Mouse (Mus musculus) heart, postnatal 14 days (tissue): ENCODE measurements around the gene Agap1. TPM values are rescaled to one million over a fixed set of nuclear protein-coding genes. Genes with fewer than 3 reads are reported as not detected.

Experiments used
- DNase-seq, 2 experiments: peaks; one replicate each; pipeline ENCODE4 v3.0.0; 2021 to 2022
- intact Hi-C: fragments of 180-260 bp; cut with DNase I; formaldehyde crosslinking; loops from one replicate; pipeline ENCODE4 v1.15.1; 2025
- long read RNA-seq, 2 experiments: library from polyadenylated mRNA; stranded (forward); transcript quantifications; one replicate each; pipeline ENCODE4 v2.0.0; 2021
- total RNA-seq, 2 experiments: library from RNA; stranded (reverse); gene quantifications; 2 replicates each; pipeline ENCODE4 v1.2.3; 2021

Agap1 gene
- total RNA-seq, result 10 to 100 TPM; 47.7 to 49.8 TPM
- long read RNA-seq, experiment 1, full-length matches to known transcripts, result 4 of 17 reads
- long read RNA-seq, experiment 1, partial matches to known transcripts, result 1 of 17 reads
- long read RNA-seq, experiment 1, other reads (novel, unspliced or antisense), result 12 of 17 reads
- long read RNA-seq, experiment 2, full-length matches to known transcripts, result 5 of 15 reads
- long read RNA-seq, experiment 2, partial matches to known transcripts, result 0 of 15 reads
- long read RNA-seq, experiment 2, other reads (novel, unspliced or antisense), result 10 of 15 reads

- peak; percentile 97 to 98 for DNase-seq
- intact Hi-C loops, result loop anchor here (1.0 to 10.0 kb wide), 3 partner anchors 70 to 220 kb away; no protein-coding TSS in a partner anchor
These were observed at the start of gene Agap1 for GRCm38 (mm10) chr1:89454196-89455123. Agap1 (plus strand) TSS chr1:89454806.

DNA sequence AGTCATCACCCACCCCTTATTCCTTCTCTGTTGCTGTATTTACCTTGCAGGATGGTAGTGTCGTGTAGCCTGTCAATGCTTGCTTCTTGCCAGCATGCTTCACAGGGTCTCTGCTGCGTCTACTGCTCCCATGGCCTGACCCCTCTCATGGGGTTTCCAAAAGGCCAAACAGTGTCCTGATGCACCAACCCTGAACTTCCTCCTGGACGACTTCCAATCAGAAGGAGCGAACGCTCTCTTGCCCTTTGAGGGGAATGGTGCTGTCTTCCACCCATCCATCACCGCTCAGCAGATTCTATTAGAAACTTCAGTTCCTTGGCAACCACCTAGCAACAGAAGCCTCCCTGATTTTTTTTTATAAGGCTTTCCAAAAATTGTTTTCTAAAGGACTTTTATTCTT is 48.6 kb upstream of the Agap1 start:
- intact Hi-C loops, result no loop called here

DNA sequence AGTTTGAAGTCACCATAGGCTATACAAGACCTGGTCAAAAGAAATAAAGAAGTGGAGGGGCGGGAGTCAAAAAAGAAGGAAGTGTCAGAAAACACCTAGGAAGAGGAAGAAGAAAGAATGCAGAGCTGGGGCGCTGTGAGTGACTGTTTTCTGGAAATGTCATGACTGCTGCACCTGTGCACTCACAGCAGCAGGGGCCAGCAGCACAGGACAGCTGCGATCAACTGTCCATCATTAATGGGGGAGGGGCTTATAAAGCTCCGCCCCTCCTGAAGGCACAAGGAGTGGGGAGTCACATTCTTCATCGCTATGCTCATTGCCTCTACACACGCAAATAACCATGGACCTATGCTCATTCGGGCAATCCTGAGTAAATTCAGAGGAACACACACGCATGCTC is 46.6 kb upstream of the Agap1 start:
- DNase-seq, result no peak
- intact Hi-C loops, result no loop called here

More for the DNA sequence above, 48.6 kb upstream of the Agap1 start:
- DNase-seq, result no peak

- no peak for DNase-seq
- intact Hi-C loops, result no loop called here
These were observed 41.5 kb upstream of the Agap1 start for GRCm38 (mm10) chr1:89413122-89413521.

DNA sequence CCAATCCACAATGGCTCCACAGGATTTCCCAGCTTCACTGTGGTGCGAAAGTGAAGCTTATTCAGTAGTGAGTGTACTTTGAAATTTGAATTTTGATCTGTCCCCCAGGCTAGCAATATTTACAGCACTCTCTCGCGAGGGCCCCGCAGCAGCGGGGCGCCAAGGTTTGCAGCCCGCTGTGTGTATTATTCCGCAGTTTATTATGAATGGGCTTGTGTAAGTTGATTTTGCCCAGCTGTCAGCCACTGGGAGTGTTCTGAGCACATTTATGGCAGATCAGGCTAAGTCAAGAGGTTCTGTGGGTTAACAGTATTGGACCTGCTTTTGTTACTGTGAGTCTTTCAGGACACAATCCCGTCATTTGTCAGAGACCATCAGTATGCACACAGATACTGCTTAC is 40.0 kb upstream of the Agap1 start:
- intact Hi-C loops, result no loop called here
- DNase-seq, result no peak

DNA sequence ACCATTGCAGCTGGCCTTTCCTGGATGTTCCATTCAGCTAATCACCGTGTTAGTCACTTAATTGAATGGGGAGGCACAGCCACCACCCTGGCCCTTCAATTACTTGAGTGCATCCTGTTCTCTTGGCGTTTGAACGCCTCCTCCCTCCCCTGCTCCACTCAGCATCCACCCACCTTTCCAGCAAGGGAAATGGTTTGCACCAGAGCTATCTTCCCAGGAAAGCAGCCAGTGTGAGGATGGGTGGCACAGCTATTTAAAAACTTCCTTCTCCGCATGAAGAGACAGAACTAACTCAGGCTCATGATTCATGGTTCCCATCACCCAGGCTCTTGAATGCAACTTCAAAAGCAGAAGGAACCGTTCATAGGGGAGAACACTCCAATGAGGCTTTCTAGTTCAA is 37.7 kb upstream of the Agap1 start:
- DNase-seq, result no peak
- intact Hi-C loops, result no loop called here

DNA sequence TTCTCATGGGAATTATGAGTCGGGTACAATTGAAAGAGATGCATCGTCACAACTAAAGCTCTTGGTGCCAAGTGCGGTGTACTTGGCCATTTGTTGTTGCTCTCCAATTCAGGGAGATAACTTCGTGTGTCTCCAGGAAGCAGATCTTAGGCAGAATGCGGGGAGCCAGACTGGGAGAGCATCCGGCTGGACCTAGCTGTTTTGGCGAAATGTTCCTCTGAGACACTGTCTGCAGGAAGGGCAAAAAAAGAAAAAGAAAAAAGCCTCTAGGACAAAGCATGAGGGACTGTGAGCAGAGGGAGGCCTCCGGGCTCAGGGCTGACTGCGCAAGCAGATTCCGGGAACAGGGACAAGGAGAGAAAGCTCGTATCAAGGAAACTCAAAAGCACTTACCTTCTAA is 34.0 kb upstream of the Agap1 start:
- intact Hi-C loops, result no loop called here
- DNase-seq, result no peak

GRCm38 (mm10) chr1:89421401-89421800 is 33.2 kb upstream of the Agap1 start:
- intact Hi-C loops, result no loop called here
- peak in 1 of 2 experiments; percentile 37 for DNase-seq

DNA sequence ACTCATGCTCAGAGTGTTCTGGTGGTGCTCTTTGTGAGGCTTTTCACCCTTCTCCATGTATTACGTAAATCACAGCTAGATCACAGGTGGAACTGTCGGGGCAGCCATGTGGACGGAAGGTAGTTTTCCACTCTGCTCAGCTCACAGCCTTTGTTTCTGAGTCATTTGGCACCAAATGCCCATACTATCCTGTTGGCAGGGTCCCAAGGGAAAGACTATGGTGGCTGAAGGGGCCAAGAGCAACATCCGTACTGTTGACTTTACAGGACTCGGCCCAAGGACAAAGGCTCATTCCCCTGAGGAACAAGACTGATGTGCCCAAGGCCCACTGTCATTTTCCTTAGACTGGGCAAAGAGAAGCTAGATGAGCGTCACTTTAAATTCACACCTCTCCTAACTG is 30.0 kb upstream of the Agap1 start:
- intact Hi-C loops, result no loop called here
- peak in 1 of 2 experiments; percentile 23 for DNase-seq

- intact Hi-C loops, result no loop called here
- DNase-seq, result no peak
These were observed 28.5 kb upstream of the Agap1 start for GRCm38 (mm10) chr1:89426137-89426536.

- DNase-seq, result no peak
- intact Hi-C loops, result no loop called here
These were observed 25.9 kb upstream of the Agap1 start for GRCm38 (mm10) chr1:89428671-89429070.

- intact Hi-C loops, result no loop called here
- DNase-seq, result no peak
These were observed 24.5 kb upstream of the Agap1 start for GRCm38 (mm10) chr1:89429946-89430640.

GRCm38 (mm10) chr1:89439351-89439750 is 15.3 kb upstream of the Agap1 start:
- intact Hi-C loops, result no loop called here
- DNase-seq, result no peak

DNA sequence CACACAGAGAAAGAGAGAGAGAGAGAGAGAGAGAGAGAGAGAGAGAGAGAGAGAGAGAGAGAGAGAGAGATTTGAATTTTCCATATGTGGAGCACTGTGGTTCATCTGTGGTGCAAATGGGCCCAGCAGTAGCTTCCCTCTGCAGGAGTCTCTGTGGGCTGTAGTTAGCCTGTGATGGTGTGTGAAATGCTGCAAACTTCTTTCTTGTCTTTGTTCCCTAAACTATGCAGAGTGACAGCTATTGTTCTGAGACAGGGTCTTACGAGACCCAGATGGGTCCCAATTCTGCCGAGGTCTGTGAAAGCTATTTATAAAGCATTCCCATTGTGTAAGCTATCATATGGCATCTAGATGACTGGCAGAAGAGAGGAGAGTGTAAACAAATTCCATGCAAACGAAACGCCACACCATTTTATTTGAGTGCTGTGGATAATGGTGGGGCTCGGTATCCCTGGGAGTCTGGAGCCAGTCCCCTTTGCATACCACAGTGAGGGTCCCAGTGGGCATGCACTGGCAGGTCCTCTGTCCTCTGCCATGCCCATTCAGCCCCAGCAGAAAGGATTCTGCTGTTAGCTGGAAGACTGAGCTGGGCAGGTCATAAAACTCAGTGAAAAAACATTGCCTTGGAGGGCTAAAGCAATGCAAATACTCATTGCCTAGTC is 13.2 kb upstream of the Agap1 start:
- intact Hi-C loops, result no loop called here
- no peak for DNase-seq

DNA sequence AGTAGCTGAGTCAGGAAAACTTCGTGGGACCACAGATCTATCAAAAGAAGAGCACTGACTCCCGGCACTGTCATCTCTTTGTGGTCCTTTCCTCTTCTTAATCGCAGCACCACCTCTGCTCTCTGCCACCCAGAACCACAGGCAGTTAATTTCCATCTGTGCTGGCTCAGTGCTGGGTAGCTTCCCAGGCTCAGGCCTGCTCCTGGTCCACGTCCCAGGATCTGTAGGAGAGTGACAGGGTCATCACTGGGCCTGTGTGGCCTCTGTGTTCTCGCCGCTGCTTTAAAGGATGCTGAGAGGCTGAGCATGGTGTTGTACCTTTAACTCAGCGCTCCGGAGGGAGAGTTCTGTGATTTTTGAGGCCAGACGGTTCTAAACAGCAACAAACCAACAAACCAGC is 11.1 kb upstream of the Agap1 start:
- intact Hi-C loops, result no loop called here
- DNase-seq, result no peak

DNA sequence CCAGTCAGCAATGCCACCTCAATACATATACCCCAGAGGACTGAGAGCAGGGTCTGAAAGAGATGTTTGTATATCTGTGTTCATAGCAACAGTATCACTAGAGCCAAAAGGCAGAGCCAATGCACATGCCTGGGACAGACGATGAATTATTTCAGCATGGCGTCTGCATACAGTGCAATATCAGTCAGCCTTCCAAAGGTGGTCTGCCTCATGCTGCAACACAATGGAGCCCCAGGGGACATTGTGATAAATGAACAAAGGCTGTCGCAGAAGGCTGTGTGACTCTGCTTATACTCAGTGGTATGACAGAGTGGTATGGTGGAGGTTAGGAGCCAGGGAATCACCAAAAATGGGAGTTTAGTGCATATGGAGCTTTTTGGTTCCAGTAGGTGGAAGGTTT is 10.6 kb upstream of the Agap1 start:
- DNase-seq, result no peak
- intact Hi-C loops, result no loop called here

DNA sequence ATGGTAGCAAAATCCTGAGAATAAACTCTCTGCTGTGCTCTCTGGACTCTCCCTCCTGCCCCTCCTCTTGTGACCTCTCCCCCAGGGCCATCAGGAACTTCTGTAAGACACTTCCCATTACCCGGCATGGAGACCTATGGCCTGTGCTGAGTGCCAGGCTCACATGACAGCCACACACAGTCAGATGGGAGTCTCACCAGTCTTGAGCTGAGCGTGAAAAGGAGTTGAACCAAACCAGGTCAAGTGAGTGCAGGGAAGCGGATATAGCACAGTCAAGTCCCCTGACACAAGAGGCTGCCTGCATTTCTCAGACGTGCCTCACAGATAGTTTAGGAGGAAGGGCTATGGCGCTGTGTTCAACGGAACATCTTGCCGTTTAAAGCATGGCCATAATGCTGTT is 4.5 kb upstream of the Agap1 start:
- DNase-seq, result no peak
- intact Hi-C loops, result loop anchor here (10.0 kb wide), 1 partner anchor 215 kb away; no protein-coding TSS in a partner anchor

GRCm38 (mm10) chr1:89452138-89452537 is 2.5 kb upstream of the Agap1 start:
- no peak for DNase-seq
- intact Hi-C loops, result loop anchor here (10.0 kb wide), 1 partner anchor 217 kb away; no protein-coding TSS in a partner anchor

DNA sequence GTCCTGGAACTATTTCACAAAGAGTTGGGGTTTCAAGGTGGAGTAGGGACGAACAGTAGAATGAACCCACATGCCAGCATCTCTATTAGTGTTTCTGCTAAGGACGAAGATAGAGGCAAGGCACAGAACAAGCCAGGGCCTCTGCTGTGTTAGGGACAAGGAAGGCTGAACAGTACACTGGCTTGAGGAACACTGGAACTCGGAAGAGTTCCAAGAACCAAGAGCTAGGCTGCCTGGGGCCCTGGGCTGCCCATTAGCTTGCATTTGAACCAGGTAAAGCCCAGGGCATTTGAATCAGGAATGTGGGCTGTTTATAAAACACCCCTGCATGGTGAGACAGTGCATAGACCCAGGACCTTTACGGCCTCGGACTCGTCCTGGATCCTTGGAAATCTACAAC is 940 bp upstream of the Agap1 start:
- intact Hi-C loops, result loop anchor here (10.0 kb wide), 1 partner anchor 219 kb away; no protein-coding TSS in a partner anchor
- no peak for DNase-seq

- intact Hi-C loops, result loop anchor here (1.0 to 10.0 kb wide), 3 partner anchors 69 to 221 kb away; no protein-coding TSS in a partner anchor
- DNase-seq, result peak; percentile 50 to 54
These were observed 950 bp downstream of the Agap1 start for GRCm38 (mm10) chr1:89455421-89456091.
